Mouse (Mus musculus) heart, adult 10 weeks (tissue): Measurements from ENCODE around the gene Osbpl2. TPM values are rescaled to one million over a fixed set of nuclear protein-coding genes. Genes with fewer than 3 reads are reported as not detected.

Experiments used
- polyA plus RNA-seq: library from polyadenylated mRNA; stranded (reverse); fragments of 350-450 nt; fragmentation: Illumina TruSeq; extraction: RNeasy Lipid Tissue Mini Kit (QIAGEN cat#74804); gene quantifications from one replicate; pipeline ENCODE4 v1.2.3, GENCODE M21; 2014; ENCODE audit warnings: low read depth, low replicate concordance

The Osbpl2 gene
- polyA plus RNA-seq = 43.3 TPM

DNA sequence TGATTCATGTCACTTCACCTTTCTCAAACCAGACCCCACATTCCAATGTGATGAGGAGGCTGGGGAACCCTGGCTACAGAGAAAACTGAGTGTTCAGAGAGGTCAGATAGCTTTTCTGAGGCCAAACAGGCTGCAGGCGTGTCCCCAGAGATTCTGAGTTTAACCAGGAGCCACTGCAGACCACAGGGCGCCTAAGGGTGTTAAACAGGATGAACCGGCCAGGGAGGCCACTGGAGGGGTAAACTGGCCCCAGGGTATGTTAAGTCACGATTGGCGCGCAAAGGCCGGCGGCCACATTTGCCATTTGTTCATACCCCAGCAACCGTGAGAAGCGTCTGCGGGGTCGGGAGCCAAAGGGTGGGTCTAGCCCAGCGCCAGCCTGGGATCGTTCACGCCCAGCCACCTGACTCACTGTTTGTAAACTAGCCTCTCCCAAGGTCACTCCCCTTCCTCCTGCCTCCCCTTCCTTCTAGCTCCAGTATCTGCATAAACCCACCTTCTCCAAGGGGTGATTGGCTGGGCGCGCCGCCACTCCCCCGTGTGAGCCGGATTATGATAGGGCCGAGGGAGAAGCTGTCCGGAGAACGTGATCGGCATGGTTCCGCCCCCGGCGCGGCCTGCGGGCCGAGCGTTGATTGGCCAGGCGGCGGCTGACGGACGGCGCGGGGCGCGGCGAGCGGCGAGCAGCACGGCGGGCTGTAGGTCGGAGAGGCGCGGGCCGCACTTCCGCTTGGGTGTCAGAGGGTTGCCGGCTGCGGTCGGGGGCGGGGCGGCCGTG lies at the start of gene Osbpl2:
TSS of gene Osbpl2 (plus strand) at position 646 of the 778 bp plus-strand sequence.

DNA sequence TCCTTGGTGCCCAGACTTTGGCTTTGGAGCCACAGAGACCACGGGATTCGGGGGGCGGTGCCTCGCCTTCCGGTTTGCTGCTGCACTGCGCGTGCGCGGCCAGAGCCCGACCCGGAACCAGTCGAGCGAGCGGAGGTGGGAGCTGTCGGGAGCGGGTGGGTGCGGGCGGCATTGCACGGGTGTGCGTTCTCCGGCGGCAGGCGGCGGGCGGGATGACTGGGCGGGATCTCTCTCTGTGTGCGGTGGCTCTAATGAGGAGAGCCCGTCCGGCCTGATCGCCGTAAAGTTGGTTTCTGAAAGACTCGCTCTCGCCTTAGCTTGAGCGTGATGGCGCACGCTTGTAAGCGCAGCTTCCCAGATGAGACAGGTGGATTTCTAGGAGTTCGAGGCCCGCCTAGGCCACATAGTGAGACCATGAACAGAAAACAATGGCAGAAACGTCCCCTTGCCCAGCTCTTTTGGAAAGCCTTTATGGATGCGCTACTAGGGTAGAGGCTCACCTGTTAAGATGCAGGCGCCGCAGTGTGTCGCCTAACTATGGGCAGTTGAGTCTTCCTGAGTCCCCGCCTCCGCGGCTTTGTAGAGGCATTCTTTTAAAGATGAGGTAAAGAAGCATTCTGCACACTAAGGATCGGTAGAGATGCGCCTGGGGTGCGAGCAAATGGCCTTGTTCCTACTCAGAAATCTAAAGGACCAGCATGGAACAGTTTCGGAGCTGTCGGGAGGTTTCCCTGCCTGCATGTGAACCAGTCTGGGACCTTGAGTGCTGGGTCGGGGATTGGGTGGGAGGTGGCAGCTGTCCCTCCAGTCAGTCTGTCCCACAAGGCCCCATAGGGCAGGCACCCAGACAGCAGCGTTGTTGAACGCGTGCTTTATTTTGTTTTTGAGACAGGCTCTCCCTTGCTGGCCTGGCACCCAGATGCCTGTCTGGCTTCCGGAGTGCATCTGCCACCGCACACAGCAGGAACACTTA lies 48.3 kb upstream of the Osbpl2 start, which contains the start of gene Mtg2:
TSS of gene Mtg2 (plus strand) at position 108 of the 973 bp plus-strand sequence.

GRCm38 (mm10) chr2:180103978-180104658 lies 15.0 kb upstream of the Osbpl2 start, which contains the start of gene Hrh3:
Hrh3 (minus strand) TSS chr2:180104488.

GRCm38 (mm10) chr2:180170806-180171521 lies 51.9 kb downstream of the Osbpl2 start, which contains the start of gene Adrm1:
Adrm1 (plus strand) TSS chr2:180171485.

Other genes starting within 250 kb of the Osbpl2 start
- 14.7 TPM for gene Taf4, start 142.7 kb upstream of the Osbpl2 start, polyA plus RNA-seq
- gene Lsm14b, start 94.3 kb upstream of the Osbpl2 start, polyA plus RNA-seq = 53.8 TPM
- gene Psma7, start 76.9 kb upstream of the Osbpl2 start, polyA plus RNA-seq = 210 TPM
- 3.1 TPM for gene Ss18l1, start 76.8 kb upstream of the Osbpl2 start, polyA plus RNA-seq
- gene Mtg2, start 48.7 kb upstream of the Osbpl2 start, polyA plus RNA-seq = 43.1 TPM
- not detected for gene Hrh3, start 14.8 kb upstream of the Osbpl2 start, polyA plus RNA-seq
- 94.5 TPM for gene Adrm1, start 52.2 kb downstream of the Osbpl2 start, polyA plus RNA-seq
- 105 TPM for gene Lama5, start 106.6 kb downstream of the Osbpl2 start, polyA plus RNA-seq
- 633 TPM for gene Rps21, start 138.1 kb downstream of the Osbpl2 start, polyA plus RNA-seq
- gene Cables2, start 154.2 kb downstream of the Osbpl2 start, polyA plus RNA-seq = 15.7 TPM
- gene Rbbp8nl, start 170.6 kb downstream of the Osbpl2 start, polyA plus RNA-seq = not detected
- gene Gata5, start 215.4 kb downstream of the Osbpl2 start, polyA plus RNA-seq = 0.79 TPM